Mouse (Mus musculus) layer of hippocampus, postnatal 14 days (tissue): ENCODE measurements around the gene Olfr747. TPM values are rescaled to one million over a fixed set of nuclear protein-coding genes. Genes with fewer than 3 reads are reported as not detected.
"Not testable (repeated sequence)": the region's sequence is repeated elsewhere in the genome, so short reads cannot be mapped to it uniquely, and the experiment has no call there.

Experiments used
- DNase-seq, 2 experiments: peaks; one replicate each; pipeline ENCODE4 v3.0.0; 2021 to 2022; ENCODE audit warnings: low spot score in 2 of 2, mixed read lengths in 1 of 2
- long read RNA-seq, 2 experiments: library from polyadenylated mRNA; stranded (forward); transcript quantifications; one replicate each; pipeline ENCODE4 v2.0.0; 2021
- total RNA-seq, 2 experiments: library from RNA; stranded (reverse); gene quantifications; 2 replicates each; pipeline ENCODE4 v1.2.3; 2021

Gene Olfr747
- not detected for total RNA-seq
- long read RNA-seq, experiment 1, result 0 reads
- long read RNA-seq, experiment 2, result 0 reads

DNA sequence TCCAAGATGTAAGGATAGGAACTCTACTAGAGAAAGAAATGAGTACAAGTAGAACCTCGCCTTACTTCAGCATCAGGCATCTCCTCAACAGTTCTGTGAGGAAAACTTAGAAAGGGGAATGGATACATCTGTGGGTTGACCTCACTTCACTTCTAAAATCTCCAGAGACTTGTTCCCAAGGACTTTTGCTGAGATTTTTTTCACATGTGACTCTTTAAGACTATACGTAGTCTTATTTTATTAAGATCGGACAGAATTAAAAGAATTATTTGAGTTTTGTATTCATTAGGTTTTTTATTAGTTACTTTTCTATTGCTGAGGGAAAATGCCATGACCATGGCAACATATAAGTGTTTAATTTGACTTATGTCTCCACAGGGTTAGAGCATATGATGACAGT, at the start of gene Olfr747:
Gene Olfr747 (minus strand): TSS at position 101 of the 400 bp plus-strand sequence.
- DNase-seq, result no peak

- DNase-seq, result no peak
Measured at GRCm38 (mm10) chr14:50741584-50741983, 48.6 kb upstream of the Olfr747 start.

GRCm38 (mm10) chr14:50740334-50740733, 47.3 kb upstream of the Olfr747 start:
- DNase-seq, result no peak

GRCm38 (mm10) chr14:50722371-50722770, 29.4 kb upstream of the Olfr747 start:
- not testable (repeated sequence) for DNase-seq

- DNase-seq, result not testable (repeated sequence)
Measured at GRCm38 (mm10) chr14:50719875-50720274, 26.9 kb upstream of the Olfr747 start.

- no peak for DNase-seq
Measured at GRCm38 (mm10) chr14:50707073-50707472, 14.1 kb upstream of the Olfr747 start, which contains the start of gene Olfr748. Gene Olfr748, plus strand, starts transcription at chr14:50707373.

- no peak for DNase-seq
Measured at GRCm38 (mm10) chr14:50646783-50647182, 46.2 kb downstream of the Olfr747 start, which contains the start of gene Olfr746. Gene Olfr746, plus strand, starts transcription at chr14:50647083.

GRCm38 (mm10) chr14:50639088-50639487, 53.9 kb downstream of the Olfr747 start, which contains the start of gene Olfr745:
Gene Olfr745, plus strand, starts transcription at chr14:50639388.
- DNase-seq, result no peak

Other genes starting within 250 kb of the Olfr747 start
- not detected for gene Olfr740, start 247.7 kb downstream of the Olfr747 start, total RNA-seq
- not detected for gene Olfr741, start 220.5 kb downstream of the Olfr747 start, total RNA-seq
- not detected for gene Olfr742, start 189.6 kb downstream of the Olfr747 start, total RNA-seq
- not detected for gene Olfr743, start 171.4 kb downstream of the Olfr747 start, total RNA-seq
- gene Olfr744, start 78.3 kb downstream of the Olfr747 start, total RNA-seq, result not detected
- gene Olfr745, start 53.8 kb downstream of the Olfr747 start, total RNA-seq, result not detected
- not detected for gene Olfr746, start 46.1 kb downstream of the Olfr747 start, total RNA-seq
- gene Olfr748, start 14.2 kb upstream of the Olfr747 start, total RNA-seq, result not detected
- not detected for gene Olfr749, start 51.9 kb upstream of the Olfr747 start, total RNA-seq
- 10 to 100 TPM; 66.0 to 67.9 TPM for gene Ttc5, start 92.3 kb upstream of the Olfr747 start, total RNA-seq
- gene Ccnb1ip1, start 114.5 kb upstream of the Olfr747 start, total RNA-seq, result 1 to 10 TPM in 1 of 2 experiments, under 1 TPM in 1; 0.28 to 1.9 TPM
- 10 to 100 TPM; 21.6 to 30.1 TPM for gene Parp2, start 114.6 kb upstream of the Olfr747 start, total RNA-seq
- 1 to 10 TPM; 2.7 to 6.1 TPM for gene Tep1, start 177.4 kb upstream of the Olfr747 start, total RNA-seq
- 1 to 10 TPM; 2.4 to 2.5 TPM for gene Klhl33, start 204.3 kb upstream of the Olfr747 start, total RNA-seq
- 10 to 100 TPM; 30.9 to 42.8 TPM for gene Osgep, start 231.7 kb upstream of the Olfr747 start, total RNA-seq
- gene Apex1, start 231.8 kb upstream of the Olfr747 start, total RNA-seq, result 10 to 100 TPM; 66.3 to 71.3 TPM
- gene Pip4p1, start 237.7 kb upstream of the Olfr747 start, total RNA-seq, result 10 to 100 TPM; 77.4 to 86.4 TPM
- gene Pnp, start 237.9 kb upstream of the Olfr747 start, total RNA-seq, result 10 to 100 TPM; 11.8 to 14.8 TPM